Mouse (Mus musculus) gastrocnemius, postnatal 14 days (tissue): ENCODE measurements at regions not wholly inside any gene's neighbourhood (a gene's known extent, or its start where the extent isn't known, plus 50 kb on each side); places are given as distances from the start of the nearest gene placed in this dataset.

Source experiments
- DNase-seq: peaks from one replicate; pipeline ENCODE4 v3.0.0; 2021; ENCODE audit warnings: mixed read lengths
- intact Hi-C: fragments of 180-260 bp; cut with DNase I; formaldehyde crosslinking; loops from one replicate; pipeline ENCODE4 v1.15.1; 2025; ENCODE audit warnings: low total_unique reads

DNA sequence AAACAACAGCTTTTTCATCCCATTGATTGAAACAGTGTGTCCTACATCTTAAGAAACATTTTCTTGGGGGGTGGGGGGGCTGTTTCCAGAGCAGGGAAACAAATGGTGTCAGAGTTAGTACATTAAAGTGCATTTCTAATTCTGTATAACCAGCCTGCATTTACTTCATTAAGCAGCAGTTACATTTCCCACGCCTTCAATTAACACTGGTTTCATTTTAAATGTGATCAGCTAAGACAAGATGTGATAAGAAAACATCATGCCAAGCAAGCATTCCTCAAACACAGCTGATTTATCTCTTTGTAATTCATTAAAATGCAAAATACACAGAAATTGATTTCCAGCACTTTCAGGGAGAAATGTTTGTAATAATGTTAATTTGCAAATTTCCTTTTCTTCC is 122.0 kb downstream of the Olfr1505 start:
- DNase-seq = no peak
- intact Hi-C loops = no loop called here

- intact Hi-C loops = no loop called here
- no peak for DNase-seq
Measured at GRCm38 (mm10) chr19:14035785-14036184, 122.5 kb downstream of the Olfr1505 start.

- intact Hi-C loops = no loop called here
- no peak for DNase-seq
Measured at GRCm38 (mm10) chr19:14036750-14037149, 123.4 kb downstream of the Olfr1505 start.

DNA sequence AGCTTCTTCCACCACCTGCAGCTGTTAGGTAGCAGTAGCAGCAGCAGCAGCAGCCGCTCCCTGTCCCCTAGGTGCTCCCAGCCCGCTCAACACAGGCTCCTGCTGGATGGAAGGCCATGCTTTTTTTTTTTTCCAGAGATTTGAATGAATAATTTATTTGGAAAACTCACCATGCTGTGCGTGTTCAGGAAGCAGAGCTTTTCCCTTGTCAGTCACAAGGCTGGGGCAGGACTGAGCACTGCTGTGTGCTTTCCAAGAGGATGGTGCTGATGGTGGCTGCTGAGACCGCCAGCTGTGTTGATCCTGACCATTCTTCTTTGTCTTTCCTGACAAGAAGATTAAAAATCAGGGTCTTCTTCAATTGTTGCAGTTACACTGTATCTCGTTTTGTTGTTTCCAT is 129.4 kb downstream of the Olfr1505 start:
- intact Hi-C loops = no loop called here
- no peak for DNase-seq

GRCm38 (mm10) chr19:14045456-14045855 is 132.1 kb downstream of the Olfr1505 start:
- intact Hi-C loops = no loop called here
- DNase-seq = no peak

GRCm38 (mm10) chr19:14052052-14052451 is 138.7 kb downstream of the Olfr1505 start:
- intact Hi-C loops = no loop called here
- no peak for DNase-seq

DNA sequence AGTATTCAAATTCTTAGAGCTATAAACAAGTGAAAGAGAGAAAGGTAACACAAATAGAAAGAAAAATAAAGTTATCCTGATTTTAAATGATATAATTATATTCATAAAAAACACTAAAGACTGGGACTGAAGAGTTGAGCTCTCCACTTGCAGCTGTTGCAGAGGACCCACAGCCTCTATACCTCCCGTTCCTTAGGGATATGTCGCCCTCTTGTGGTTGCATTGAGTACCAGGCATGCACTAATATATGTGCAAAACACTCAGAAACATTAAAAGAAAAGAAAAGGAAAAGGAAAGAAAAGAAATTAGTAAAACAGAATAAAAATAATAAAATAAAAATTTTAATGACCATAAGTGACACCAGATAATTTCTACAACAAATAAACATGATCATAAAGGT is 167.2 kb downstream of the Olfr1505 start:
- intact Hi-C loops = loop anchor here (10.0 kb wide), 1 partner anchor 96 kb away; no protein-coding TSS in a partner anchor
- DNase-seq = peak; percentile 15

- intact Hi-C loops = loop anchor here (10.0 kb wide), 1 partner anchor 100 kb away; no protein-coding TSS in a partner anchor
- no peak for DNase-seq
Measured at GRCm38 (mm10) chr19:14084726-14085125, 171.4 kb downstream of the Olfr1505 start.

DNA sequence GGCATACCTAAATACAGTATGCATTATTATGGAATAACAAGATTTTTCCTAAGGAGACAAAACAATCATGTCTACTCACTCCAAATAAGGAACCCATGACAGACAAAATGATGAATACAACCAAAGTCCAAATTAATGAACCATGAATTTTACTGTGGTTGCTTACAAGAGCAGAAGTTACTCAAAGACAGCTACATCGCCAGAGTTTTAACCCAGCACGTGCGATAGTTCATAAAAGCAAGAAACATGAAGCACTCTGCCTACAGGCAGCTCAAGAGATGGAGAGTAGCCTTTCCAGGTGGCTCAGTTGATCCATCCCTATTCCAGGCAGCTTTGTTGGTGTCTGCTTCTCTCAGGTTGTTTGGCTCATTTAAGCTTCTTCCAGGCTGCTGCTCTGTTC is 176.8 kb downstream of the Olfr1505 start:
- intact Hi-C loops = no loop called here

GRCm38 (mm10) chr19:14094191-14094590 is 180.9 kb downstream of the Olfr1505 start:
- DNase-seq = no peak
- intact Hi-C loops = no loop called here

More for the DNA sequence above, 176.8 kb downstream of the Olfr1505 start:
- DNase-seq = no peak

- no peak for DNase-seq
- intact Hi-C loops = no loop called here
Measured at GRCm38 (mm10) chr19:14096187-14096586, 182.9 kb downstream of the Olfr1505 start.

GRCm38 (mm10) chr19:14109091-14109490 is 195.8 kb downstream of the Olfr1505 start:
- no peak for DNase-seq
- intact Hi-C loops = no loop called here

- intact Hi-C loops = no loop called here
- no peak for DNase-seq
Measured at GRCm38 (mm10) chr19:14123348-14124113, 210.2 kb downstream of the Olfr1505 start.

DNA sequence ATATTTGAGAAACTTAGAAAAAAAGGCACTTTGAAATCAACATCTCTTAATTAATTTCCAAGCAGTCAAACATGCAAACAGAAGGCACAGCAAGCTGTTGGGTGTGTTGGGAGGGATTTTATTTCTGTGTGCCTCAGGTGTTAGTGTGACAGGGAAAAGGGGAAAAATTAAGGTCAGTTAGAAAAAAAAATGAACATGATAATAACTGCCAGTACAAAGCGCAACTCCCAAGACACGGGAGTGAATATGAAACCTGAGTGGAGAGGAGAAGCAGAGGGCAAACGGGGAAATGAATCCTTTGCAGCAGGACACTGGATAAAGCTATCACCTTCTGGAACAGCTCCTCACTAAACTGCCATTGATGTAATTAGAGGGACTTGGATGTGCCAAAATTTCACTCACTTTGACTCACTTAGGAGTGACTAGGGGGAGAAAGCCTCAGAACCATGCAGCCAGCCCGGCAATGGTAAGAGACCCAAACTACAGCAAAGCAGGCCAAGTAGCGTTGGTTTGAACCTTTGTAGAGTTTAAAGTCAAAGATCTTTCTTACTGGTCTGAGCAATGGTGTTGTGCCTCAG is 211.0 kb downstream of the Olfr1505 start:
- intact Hi-C loops = no loop called here
- DNase-seq = no peak

DNA sequence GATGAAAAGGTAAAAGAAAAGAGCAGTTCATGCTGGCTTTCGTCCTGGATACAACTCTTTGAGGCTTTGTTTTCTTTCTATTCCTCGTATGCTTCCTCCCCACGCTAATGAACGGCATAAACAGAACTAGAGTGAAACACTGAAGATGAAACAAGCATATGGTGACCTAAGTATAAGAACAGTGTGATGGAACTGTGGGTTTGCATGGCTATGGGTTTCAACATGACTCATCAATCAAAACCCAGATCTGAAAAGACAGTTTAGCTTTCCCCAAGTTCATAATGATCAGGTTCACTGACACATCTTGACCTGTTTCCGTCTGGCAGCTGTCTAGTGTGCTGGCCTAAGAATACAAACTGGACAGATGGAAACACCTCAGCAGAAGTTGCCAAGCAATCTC is 211.7 kb downstream of the Olfr1505 start:
- no peak for DNase-seq
- intact Hi-C loops = no loop called here

GRCm38 (mm10) chr19:14128397-14129209 is 215.3 kb downstream of the Olfr1505 start:
- intact Hi-C loops = no loop called here
- no peak for DNase-seq

GRCm38 (mm10) chr19:14161217-14161616 is 247.9 kb downstream of the Olfr1505 start:
- intact Hi-C loops = no loop called here
- DNase-seq = no peak

GRCm38 (mm10) chr19:14162773-14163172 is 249.4 kb downstream of the Olfr1505 start:
- intact Hi-C loops = no loop called here
- DNase-seq = no peak

- intact Hi-C loops = no loop called here
- DNase-seq = no peak
Measured at GRCm38 (mm10) chr19:14165775-14166174, 252.4 kb downstream of the Olfr1505 start.

DNA sequence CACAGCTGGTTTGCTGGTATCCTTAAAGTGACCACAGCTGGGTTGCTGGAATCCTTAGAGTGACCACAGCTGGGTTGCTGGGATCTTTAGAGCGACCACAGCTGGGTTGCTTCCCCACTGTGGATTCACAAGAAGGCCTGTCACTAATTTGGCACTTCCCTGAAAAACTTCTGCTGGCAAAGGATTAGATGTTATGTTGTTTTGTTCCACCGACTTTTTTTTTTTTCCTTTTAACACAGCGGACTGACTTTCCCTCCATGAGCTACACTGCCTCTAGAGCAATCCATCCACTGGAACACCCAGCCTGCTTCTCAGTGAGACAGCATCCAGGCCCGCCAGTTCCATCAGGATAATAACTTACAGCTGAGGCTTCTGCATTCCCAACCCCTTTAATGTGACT is 266.9 kb downstream of the Olfr1505 start:
- peak; percentile 6 for DNase-seq
- intact Hi-C loops = no loop called here
